Mouse (Mus musculus): Measurements from ENCODE around the gene Rabep1.

DNA sequence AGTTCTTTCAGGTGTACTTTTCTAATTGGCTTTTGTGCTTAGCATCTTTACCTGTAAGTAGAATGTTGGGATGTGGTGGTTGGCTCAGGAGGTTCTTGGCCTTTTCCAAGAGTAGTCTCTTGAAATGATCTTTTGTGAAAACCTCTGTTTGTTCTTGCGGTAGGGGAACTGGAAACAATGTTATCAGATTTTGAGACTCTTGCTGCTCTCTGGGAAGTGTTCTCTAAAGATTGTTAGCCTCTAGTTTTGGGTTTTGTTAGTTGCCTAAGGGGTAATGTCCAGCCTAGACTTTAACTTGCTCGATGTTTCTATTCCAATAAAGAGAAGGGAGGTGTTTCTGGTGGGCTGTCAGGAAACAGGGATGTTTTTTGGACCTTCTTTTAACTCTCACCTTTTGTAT, 1.5 kb downstream of the Rabep1 start:
- no peak for TF ChIP-seq CTCF (IDR thresholded peaks at IDR 0.05; ENCODE audit: low read depth)
- no peak for TF ChIP-seq EP300 (IDR thresholded peaks at IDR 0.05; ENCODE audit: low read depth)
